Mouse (Mus musculus) layer of hippocampus, adult 2 months (tissue): ENCODE data around the gene Dda1. TPM values are rescaled to one million over a fixed set of nuclear protein-coding genes. Genes with fewer than 3 reads are reported as not detected.
"Not testable (repeated sequence)": the region's sequence is repeated elsewhere in the genome, so short reads cannot be mapped to it uniquely, and the experiment has no call there.

ENCODE experiments used
- DNase-seq, 2 experiments: peaks; one replicate each; pipeline ENCODE4 v3.0.0; 2022; ENCODE audit warnings: low spot score in 2 of 2
- H3K27ac ChIP-seq: fragments of 200-600 bp; 2 replicates; pipeline ENCODE4 v1.8.1; 2022
- H3K4me3 ChIP-seq: fragments of 200-600 bp; 2 replicates; pipeline ENCODE4 v1.8.1; 2022; ENCODE audit warnings: mild to moderate bottlenecking
- CTCF ChIP-seq: fragments of 200-600 bp; conservative IDR thresholded peaks from 2 replicates; pipeline ENCODE4 v1.8.1; 2022; ENCODE audit warnings: antibody characterized with exemption, mild to moderate bottlenecking, moderate library complexity
- long read RNA-seq, 2 experiments: library from polyadenylated mRNA; stranded (forward); transcript quantifications; one replicate each; pipeline ENCODE4 v2.0.0; 2021; ENCODE audit warnings: borderline mapping rate in 2 of 2
- total RNA-seq, 2 experiments: library from RNA; stranded (reverse); gene quantifications; 2 replicates each; pipeline ENCODE4 v1.2.3; 2021

Gene Dda1
- 10 to 100 TPM; 83.2 to 89.7 TPM for total RNA-seq
- long read RNA-seq, experiment 1, transcript Dda1-205 (5 exons, 1,929 nt) = minor isoform, 9 of 125 reads
- long read RNA-seq, experiment 1, transcript Dda1-202 (5 exons, 1,933 nt) = major isoform, 80 of 125 reads
- long read RNA-seq, experiment 1, transcript Dda1-204 (4 exons, 1,881 nt) = minor isoform, 12 of 125 reads
- long read RNA-seq, experiment 1, partial matches to known transcripts = 9 of 125 reads
- long read RNA-seq, experiment 1, other reads (novel, unspliced or antisense) = 10 of 125 reads
- long read RNA-seq, experiment 2, transcript Dda1-205 (5 exons, 1,929 nt) = minor isoform, 10 of 159 reads
- long read RNA-seq, experiment 2, transcript Dda1-204 (4 exons, 1,881 nt) = minor isoform, 15 of 159 reads
- long read RNA-seq, experiment 2, transcript Dda1-202 (5 exons, 1,933 nt) = major isoform, 98 of 159 reads
- long read RNA-seq, experiment 2, partial matches to known transcripts = 5 of 159 reads
- long read RNA-seq, experiment 2, other reads (novel, unspliced or antisense) = 22 of 159 reads

- peak within 1 kb of the TSS; percentile 72 for H3K4me3 ChIP-seq
- H3K27ac ChIP-seq = peak within 1 kb of the TSS; percentile 97
- TF ChIP-seq CTCF = no peak
- DNase-seq = peak; percentile 97 to 99
These were observed at the start of gene Dda1 for GRCm38 (mm10) chr8:71468916-71469315. TSS of gene Dda1 (plus strand) at chr8:71469199.

- TF ChIP-seq CTCF = no peak
- Histone ChIP-seq H3K4me3 (no peak overlapping the region), H3K27ac (no peak overlapping the region)
- DNase-seq = no peak
These were observed 46.9 kb upstream of the Dda1 start for GRCm38 (mm10) chr8:71422121-71422520.

- H3K4me3 ChIP-seq, H3K27ac ChIP-seq, DNase-seq: not testable (repeated sequence)
These were observed 36.1 kb upstream of the Dda1 start for GRCm38 (mm10) chr8:71432935-71433334.

- Histone ChIP-seq H3K27ac (no peak overlapping the region), H3K4me3 (no peak overlapping the region)
- DNase-seq = no peak
- TF ChIP-seq CTCF = no peak
These were observed 32.0 kb upstream of the Dda1 start for GRCm38 (mm10) chr8:71437041-71437440.

- Histone ChIP-seq H3K4me3 (no peak overlapping the region), H3K27ac (no peak overlapping the region)
- TF ChIP-seq CTCF = peak; percentile 94
- DNase-seq = peak in 1 of 2 experiments; percentile 61
These were observed 27.6 kb upstream of the Dda1 start for GRCm38 (mm10) chr8:71441404-71441803.

GRCm38 (mm10) chr8:71445096-71445495, 23.9 kb upstream of the Dda1 start:
- Histone ChIP-seq H3K4me3 (no peak overlapping the region), H3K27ac (no peak overlapping the region)
- TF ChIP-seq CTCF = no peak
- DNase-seq = no peak

- DNase-seq = no peak
- no peak for TF ChIP-seq CTCF
- Histone ChIP-seq H3K4me3 (no peak overlapping the region), H3K27ac (no peak overlapping the region)
These were observed 17.7 kb upstream of the Dda1 start for GRCm38 (mm10) chr8:71451337-71451736.

- Histone ChIP-seq H3K27ac (no peak overlapping the region), H3K4me3 (no peak overlapping the region)
- DNase-seq = no peak
- TF ChIP-seq CTCF = no peak
These were observed 17.2 kb upstream of the Dda1 start for GRCm38 (mm10) chr8:71451777-71452176.

- no peak for DNase-seq
- no peak for TF ChIP-seq CTCF
- Histone ChIP-seq H3K27ac (no peak overlapping the region), H3K4me3 (no peak overlapping the region)
These were observed 16.3 kb upstream of the Dda1 start for GRCm38 (mm10) chr8:71452669-71453068.

- DNase-seq = no peak
- TF ChIP-seq CTCF = no peak
- Histone ChIP-seq H3K27ac (no peak overlapping the region), H3K4me3 (no peak overlapping the region)
These were observed 14.3 kb upstream of the Dda1 start for GRCm38 (mm10) chr8:71454668-71455067.

GRCm38 (mm10) chr8:71456906-71457305, 12.1 kb upstream of the Dda1 start:
- TF ChIP-seq CTCF = no peak
- Histone ChIP-seq H3K4me3 (no peak overlapping the region), H3K27ac (no peak overlapping the region)
- DNase-seq = no peak

- TF ChIP-seq CTCF = no peak
- no peak overlapping the region for H3K27ac ChIP-seq
- DNase-seq = no peak
- H3K4me3 ChIP-seq = no peak overlapping the region
These were observed 11.2 kb upstream of the Dda1 start for GRCm38 (mm10) chr8:71457659-71458270.

GRCm38 (mm10) chr8:71460716-71461115, 8.3 kb upstream of the Dda1 start:
- DNase-seq = no peak
- H3K27ac ChIP-seq = no peak overlapping the region
- no peak for TF ChIP-seq CTCF
- no peak overlapping the region; the same call in 1 of the 2 replicates for H3K4me3 ChIP-seq
